Mouse (Mus musculus) embryonic fibroblast, embryonic 13.5 days (primary cell): ENCODE measurements around the gene Arnt2.

ENCODE experiments used
- CTCF ChIP-seq: IDR thresholded peaks from 2 replicates; pipeline ENCODE4 v1.5.1; 2011; ENCODE audit warnings: mild to moderate bottlenecking, control low read depth, low read length, moderate library complexity, borderline replicate concordance; ENCODE audit not compliant: insufficient read depth
- POLR2A ChIP-seq: IDR thresholded peaks from 2 replicates; pipeline ENCODE4 v1.6.1; 2011; ENCODE audit warnings: low read depth, mild to moderate bottlenecking, control low read depth, low read length, moderate library complexity

DNA sequence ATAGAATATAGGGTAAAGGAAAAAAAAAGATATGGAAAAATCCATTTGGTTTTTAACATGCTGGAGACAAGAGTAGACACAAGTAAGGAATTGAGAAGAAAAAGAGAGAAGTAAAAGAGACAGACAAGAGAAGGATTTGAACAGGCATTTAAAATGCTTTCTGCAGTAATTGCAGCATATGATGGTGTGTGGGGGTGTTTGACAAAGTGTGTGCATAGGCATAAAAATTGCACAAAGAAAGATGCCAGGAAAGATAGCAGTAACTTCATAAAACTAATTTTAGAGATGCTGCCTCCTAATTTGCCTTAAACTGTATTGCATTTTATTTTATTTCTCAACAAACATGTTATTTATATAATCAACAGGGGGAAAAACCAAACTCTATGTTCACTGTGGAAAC, 41.7 kb upstream of the Arnt2 start:
- TF ChIP-seq CTCF (no peak), POLR2A (no peak)
